Mouse (Mus musculus) mouse trophoblast stem cell (cell line): ENCODE data around the gene Rc3h2.

Experiments used
- in situ Hi-C, 2 experiments: fragments of 300-500 bp; cut with MseI, MboI; formaldehyde crosslinking; loops; 2 replicates in 1 of 2; 3 replicates in 1 of 2; pipeline ENCODE4 v1.15.1; 2025

Rc3h2 gene

DNA sequence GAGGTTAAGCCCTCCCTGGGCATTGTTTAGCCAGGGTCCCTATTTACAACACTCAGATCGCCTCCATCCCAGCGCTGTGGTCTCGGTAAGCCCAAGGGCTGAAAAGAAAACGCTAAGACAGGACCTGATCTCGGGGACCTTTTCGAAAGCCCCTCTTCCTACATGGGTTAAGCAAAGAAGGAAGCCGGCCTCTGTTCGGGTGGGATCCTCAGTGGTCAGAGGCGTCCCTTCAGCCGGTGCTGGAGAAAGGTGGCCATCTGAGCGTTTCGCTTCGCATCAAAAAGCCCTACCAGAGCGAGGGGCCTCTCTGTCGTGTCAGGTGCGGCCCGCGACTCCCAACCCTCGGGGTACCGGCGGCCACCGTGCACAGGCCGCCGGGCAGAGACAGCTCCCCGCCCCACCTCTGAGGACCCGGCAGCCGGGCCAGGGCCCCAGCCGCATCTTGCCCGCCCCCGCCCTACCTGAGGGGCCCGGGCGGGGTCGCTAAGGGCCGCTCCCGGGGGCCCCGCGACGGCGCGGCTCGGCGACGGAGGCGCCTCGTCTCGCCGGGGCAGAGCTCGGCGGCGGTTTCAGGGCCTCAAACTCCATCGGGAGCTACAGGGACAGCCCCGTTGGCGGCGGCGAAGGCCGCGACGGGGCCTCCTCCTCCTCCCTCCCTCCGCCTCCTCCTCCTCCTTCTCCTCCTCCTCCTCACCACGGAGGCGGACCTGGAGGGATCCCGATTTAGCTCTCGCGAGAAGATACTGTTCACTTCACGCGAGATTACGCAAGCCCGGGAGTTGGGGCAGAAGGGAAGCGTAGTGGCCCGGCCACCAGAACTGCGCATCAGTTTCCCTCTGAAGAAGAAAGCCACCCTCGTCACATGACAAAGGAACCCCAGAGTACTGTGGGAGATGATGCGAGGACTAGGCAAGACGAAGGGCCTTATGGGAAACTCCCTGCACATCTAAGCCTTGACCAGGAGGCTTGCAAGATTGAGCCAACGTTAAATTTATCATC is at the start of gene Rc3h2:
Rc3h2 (minus strand) TSS at position 598 of the 999 bp plus-strand sequence.
- in situ Hi-C loops: no loop called here

DNA sequence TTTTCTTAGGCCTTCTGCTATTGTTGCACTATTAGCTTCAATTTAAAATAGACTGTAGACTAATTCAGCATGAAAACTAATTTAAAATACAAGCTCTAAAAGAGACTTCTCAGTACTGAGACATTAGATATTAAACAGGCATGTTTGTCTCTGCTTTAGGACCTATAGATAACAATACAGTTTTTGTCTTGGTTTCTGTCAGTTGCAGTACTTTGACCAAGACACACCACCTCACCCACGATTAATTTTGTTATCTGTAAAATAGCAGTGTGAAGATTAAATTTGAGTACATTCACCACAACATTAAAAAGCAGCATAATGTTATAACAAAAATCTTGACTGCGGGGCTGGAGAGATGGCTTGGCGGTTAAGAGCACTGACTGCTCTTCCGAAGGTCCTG is 43.6 kb upstream of the Rc3h2 start:
- in situ Hi-C loops: no loop called here

DNA sequence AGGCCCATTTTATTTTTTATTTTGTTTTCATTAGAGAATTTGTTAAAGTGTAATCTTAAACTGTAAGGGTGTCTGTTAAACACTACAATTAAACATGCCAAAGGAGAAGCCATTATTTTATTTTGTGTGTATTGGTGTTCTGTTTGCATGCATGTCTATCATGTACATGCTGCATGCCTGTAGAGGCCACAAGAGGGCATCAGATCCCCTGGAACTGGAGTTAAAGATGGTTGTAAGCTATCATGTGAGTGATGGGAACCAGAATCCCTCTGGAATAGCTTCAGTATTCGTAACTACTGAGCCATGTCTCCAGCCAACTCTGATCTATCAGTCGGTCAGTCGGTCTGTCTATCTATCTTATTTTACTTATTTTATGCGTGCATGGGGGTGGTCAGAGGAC is 38.0 kb upstream of the Rc3h2 start:
- in situ Hi-C loops: no loop called here

DNA sequence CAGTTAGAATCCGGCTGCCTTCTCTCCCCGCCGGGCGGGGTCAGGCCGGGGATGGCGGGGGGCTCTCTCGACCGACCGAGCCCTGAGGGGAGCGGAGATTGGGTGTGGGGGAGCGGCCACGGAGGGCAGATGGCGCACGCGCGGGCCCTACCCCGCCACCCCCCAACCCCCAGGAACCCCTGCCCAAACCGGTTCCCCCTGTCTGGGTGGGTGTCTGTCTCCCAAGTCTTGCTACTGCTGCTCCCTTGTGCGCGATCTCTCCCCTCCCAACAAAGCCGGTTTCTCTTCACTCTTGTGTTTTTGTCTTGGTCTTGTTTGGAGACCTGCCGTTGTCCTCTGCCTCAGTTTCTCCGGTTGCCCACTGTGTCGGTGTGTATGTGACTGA is 29.7 kb upstream of the Rc3h2 start:
- in situ Hi-C loops: no loop called here

DNA sequence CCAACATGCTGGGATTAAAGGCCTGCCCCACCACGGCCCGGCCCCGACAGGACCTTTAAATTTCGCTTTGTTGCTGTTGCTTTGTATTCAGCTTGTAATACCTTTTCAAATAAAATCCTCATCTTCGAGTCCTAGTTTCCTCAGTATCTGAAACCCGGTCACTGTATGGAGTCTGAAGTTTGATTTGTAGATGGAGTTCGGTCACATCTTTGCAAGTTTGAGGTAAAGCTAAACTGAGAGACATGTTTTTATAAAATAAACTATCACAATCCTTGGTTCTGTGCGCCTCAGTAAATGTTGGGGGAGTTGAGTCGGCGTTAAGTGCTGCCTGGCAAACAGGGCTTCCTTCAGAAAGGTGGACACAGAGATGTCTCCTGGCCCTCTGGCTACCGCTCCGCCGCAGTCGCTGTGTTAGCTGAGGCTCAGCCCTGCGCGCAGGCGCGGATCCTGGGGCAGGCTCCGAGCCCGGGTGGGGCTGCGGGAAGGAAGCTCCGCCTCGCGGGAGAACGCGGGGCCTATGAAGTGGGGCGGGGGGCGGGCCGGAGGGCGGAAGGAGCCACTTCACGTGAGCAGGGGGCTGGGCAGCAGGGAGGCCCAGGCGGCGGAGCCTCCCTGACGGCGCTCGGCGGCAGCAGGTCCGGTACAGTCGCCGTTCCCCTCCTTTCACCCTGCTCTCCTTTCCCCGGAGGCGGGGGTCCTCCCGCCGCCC is 29.1 kb upstream of the Rc3h2 start:
- in situ Hi-C loops: no loop called here

DNA sequence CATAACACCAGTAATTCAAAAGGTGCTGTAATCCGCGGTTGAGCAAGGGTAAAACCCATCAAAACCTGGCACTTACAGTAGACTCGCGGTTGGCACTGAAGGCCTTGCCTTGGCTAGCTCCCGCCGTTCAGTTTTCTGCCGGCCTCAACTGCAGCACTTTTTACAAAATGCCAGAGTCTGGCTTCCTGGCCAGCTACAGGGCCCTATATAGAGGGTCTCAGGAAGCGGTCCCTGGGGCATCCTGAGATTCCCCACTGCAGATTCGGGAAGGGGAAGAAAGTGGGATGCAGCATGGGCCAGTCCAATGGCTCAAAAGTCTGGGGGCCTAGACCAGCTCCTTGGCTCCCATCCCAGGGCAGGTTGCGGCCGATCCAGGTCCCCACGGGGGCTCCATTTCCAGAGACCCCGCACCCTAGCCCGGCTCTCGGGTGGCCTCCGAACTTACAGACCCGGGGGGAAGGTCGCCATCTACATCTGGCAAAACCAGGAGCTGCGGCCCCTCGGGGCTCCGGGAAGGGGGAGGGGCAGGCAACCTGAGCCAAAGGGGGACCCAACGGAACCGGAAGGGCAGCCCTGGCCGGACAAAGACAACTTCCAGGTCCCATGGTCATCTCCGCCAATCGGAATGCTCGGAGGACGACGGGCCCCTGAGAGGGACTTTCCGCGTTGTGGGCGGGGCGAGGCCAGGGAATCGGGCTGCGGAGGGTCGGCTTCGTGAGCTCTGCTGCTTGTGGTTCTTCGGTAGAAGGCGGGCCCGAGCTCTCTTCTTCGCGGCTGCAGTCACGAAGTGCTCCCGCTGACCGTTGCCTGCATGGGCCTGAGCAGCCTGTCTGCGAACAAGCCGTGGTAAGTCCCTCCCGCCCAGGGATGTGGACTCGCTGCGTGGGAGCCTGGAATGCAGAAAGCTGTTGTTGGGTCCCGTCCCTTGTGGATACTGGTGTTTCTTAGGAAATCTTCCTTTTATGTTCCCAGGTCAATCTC is 20.2 kb upstream of the Rc3h2 start, which contains the start of the genes Zbtb26, Zbtb6 and Rabgap1:
Zbtb26 (minus strand) TSS at position 525 of the 981 bp plus-strand sequence.
Zbtb6 (minus strand) TSS at position 561 of the 981 bp plus-strand sequence.
Rabgap1 (plus strand) TSS at position 669 of the 981 bp plus-strand sequence.
- in situ Hi-C loops: no loop called here

DNA sequence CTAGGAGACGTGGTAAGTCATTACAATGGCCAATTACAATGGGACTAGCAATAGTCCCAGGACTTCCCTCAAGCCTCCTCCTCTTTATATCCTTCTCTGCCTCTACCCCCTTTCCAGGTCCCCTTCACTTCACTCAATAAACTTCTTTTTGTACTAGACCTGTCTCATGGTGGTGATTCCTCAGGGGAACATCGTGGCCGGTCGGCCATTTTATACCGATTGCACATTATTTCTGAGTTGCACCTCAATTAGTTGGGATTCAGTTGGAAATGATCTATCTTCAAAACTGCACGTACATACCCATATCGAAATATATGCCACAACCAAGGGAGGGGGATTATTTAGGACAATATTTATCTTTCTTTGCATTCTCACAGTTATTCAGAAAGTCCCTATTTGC is 8.9 kb upstream of the Rc3h2 start:
- in situ Hi-C loops: no loop called here

DNA sequence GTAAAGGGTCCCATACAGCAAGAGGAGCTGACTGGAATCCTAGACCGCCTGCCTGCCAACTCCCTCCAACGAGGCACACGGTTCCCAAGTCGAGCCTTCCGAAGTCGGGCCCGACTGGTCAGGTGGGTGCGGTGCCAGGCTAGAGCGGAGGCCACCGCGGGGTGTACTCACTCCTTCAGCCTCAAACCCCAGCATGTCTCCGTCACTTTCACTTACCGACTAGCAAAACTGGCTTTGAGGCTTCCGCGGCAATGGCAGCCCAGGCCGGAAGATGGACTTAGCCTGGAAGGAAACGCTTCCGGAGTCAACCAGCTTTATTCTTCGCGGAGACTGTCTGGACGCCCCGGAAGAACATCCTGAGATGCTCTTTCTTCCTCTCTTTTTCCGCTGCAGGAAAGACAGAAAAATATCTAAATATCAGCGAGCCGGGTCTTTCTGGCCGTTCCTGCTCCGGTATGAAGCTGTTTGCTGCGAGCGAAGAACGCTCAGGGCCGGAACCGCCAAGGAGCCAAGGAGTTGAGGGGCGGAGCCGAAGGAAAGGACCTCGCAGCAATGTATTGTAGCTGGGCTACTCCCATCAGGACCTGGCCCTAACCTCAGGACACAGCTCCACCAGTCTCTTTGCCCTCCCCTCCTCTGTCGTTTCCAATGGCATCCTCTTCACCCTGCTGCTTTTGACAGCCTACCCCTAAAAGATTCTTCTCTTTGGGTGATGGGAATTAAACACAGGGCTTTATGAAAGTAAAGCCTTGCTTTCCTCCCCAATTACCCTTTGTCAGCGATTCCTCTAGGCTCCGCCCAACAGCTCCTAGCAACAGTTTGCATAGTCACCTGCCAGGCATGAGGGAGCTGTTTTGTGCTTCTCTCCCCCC is 8.1 kb upstream of the Rc3h2 start:
- in situ Hi-C loops: no loop called here

DNA sequence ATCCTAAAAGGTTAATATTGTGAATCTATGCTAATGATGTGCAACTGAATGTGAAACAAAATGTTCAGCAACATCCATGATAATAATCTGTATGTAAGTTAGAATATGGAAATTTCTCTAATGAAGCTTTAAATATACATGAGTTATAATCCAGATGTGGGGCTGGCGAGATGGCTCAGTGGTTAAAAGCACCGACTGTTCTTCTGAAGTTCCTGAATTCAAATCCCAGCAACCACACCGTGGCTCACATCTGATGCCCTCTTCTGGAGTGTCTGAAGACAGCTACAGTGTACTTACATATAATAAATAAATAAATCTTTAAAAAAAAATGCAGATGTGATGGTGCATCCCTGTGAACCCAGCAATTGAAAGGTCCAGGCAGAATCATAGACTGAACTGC is 968 bp upstream of the Rc3h2 start:
- in situ Hi-C loops: no loop called here

DNA sequence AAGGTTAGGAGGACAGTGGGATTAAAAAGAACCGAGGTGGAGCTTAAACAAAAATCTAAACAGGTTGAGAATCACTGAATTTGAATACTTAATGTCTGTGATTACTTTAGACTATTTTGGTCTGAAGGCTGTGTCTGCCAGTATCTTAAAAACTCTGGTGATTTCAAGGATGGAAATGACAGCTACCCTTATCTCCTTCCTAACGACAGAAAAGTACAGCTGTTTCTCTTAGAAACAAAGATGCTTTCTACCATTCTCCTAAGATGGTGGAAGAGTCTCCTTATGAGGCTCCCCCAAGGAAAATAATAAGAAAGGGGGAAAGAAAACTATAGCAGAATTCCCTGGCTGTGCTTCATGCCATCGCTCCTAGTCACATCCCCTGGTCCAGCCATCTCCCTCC is 800 bp downstream of the Rc3h2 start:
- in situ Hi-C loops: no loop called here

DNA sequence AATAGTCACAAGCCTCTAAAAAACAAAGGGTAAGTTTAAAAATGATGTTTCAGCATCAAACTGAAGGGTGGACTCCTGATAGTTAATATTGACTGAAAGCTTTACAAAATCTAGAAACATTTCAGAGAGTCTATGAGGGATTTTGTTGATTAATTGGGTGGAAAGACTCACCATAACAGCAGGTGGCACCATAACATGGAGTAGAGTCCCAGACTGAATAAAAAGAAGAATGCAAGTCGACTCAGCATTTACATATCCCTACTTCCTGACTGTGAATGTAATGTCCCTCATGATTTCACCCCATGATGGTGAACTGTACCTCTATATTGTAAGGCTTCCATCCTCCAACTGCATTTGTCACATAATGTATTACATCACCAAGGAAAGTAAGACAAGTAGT is 27.2 kb downstream of the Rc3h2 start:
- in situ Hi-C loops: no loop called here

DNA sequence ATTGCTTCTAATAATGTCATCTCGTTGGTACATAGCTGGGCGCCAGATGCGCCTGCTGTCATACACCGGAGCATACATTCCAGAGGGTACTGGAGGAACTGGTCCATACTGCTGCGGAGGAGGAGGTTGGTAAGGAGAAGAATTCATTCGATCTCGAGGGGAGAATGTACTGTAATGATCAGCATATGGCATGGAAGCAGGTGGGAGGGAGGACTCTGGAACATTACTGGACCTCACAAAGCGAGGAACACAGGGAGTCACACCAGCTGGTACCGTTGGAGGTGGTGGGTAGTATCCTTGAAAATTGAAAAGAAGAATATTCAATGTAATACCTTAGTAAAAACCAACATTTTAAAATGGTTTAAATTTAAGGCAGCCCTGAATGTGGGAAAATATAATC is 39.8 kb downstream of the Rc3h2 start:
- in situ Hi-C loops: no loop called here

DNA sequence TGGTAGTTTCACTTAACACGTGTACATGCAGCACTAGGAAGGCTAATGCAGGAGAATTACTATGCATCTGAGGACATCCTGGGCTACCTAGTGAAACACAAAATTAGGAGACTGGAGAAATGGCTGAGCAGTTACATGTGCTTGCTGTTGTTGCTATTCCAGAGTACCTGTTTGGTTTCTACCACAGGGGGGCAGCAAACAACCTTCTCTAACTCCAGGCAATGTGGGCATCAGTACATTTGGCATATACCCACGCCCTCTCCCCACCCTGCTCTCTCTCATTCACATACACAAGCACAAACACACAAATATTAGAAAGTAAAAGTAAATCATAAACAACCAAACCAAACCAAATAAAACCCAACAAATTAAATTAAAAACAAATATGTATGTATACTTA is 42.5 kb downstream of the Rc3h2 start:
- in situ Hi-C loops: no loop called here

DNA sequence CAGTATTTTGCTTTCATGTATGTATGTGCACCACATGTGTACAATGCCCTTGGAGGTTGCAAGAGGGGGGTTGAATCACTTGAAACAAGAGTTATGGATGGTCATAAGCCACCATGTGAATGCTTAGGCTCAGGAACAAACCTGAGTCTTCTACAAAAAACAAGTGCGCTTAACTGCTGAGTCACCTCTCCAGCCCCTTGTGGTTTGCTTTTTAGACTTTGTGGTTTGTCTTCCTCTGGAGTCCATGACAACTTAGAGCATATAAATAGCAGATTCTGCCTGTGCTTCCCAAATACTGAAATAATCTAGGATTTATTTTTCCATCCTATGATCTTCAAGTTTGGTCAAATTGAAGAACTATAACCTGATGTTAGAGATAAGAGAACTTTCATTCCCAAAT is 46.7 kb downstream of the Rc3h2 start:
- in situ Hi-C loops: no loop called here

DNA sequence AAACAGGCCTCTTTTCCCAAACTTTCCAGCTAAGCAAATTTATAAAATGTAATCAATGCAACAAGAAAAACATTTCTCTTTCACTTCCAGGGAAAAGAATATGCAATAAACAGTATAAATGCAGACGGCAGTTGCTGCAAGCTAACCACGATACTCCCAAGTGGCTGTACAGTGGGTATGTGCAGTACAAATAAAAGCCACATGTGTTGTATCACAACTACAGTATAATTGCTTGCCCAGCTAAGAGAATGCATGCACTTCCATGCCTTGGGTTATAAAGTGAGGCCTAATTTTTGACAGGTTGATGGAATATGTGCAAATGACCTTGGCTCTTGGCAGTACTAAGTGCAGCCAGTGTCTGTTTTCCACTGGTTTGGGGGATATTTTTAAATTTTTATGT is 52.1 kb downstream of the Rc3h2 start:
- in situ Hi-C loops: no loop called here

DNA sequence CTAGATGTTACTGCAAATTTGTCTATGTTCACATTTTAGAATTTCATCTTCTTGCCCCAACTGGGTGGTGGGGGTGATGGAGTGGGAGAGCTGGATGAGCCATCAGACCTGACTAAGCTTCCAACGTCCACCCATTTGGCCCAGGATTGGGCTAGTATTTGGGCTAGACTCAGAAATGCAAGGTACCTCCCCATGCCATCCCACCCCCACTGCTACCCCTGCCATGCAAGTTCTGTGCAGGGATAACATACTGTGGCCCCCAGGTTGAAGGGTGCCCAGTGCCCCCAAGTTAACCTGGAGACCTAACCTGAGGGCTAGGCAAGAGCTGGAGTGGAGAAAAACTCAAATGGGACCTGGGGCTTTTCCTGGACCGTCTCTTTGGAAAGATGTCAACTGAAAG is 62.8 kb downstream of the Rc3h2 start:
- in situ Hi-C loops: no loop called here

DNA sequence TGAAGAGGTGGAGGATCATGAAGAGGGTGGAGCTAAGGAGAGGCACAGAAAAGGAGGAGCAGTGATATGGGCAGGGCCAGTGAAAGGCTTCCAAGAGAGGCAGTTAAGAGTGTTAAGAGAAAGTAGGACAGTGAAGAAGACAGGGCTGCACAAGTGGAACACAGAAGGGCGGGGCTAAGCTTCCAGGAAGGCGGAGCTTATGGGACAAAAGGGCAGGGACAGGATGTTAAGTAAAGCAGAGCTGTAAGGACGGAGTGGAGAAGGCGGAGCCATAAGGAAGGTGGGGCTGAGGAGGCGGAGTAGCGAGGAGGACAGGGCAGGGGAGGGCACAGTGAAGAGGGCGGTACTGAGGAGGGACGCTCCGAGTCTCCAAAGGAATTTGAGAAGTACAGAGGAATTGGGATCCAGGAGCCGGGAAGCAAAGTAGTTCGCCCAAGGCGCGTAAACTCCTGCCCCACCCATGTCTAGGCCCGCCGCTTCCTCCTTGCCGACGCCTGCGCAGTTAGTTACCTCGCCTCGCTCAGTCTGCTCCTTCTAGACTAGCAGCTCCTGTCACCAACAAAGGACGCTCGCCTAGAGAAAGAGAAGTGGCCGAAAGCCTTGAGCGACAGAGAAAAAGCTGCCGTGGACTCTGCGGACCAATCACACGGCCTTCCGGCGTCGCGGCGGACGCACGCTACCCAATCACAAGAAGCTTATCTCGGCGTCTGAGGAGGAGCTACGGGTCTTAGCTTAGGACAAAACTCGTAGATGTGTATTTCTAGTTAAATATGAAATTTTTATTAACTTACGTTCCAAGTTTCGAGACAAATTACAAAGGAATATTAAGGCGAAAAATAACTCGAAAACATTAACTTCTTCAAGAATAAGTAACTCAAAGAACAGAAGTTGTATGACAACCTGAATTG is 63.8 kb downstream of the Rc3h2 start, which contains the start of gene Pdcl:
Pdcl (minus strand) TSS at position 700 of the 908 bp plus-strand sequence.
- in situ Hi-C loops: no loop called here

DNA sequence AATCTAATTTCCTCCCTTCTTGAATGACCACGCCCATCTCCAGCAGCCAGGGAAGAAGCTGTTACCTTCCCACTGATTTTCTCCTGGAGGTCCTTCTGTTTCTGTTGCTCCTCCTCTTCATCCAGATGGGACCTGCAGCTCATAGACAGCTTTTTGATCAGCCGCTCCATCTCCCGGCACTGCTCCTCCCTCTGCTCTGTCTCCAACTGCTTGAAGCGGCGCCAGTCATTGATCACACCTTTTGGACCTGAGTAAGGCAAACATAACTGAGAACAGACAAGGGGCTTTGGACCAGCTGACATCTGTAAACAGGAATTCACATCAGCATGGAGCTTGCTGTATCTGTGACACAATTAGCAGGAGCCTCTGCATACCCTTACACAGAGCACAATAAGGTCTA is 67.1 kb downstream of the Rc3h2 start:
- in situ Hi-C loops: no loop called here

DNA sequence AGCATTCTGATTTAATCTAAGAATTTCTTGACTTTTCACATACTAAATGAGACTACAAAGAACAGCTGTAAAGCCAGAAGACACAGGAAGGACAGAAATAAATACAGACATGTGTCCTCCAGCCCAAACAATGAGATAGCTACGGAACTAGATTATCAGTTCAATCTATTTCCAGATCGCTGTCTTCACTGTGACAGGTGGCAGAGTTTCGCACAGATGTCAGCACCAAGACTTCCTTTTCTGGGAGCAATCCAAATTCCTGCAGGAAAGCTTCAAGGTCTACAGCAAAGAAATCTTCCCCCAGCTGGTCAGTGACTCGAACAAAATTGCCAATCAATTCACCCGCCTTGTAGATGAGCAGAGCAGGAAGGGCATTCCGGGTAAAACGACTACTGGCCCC is 71.0 kb downstream of the Rc3h2 start:
- in situ Hi-C loops: no loop called here
